Mouse (Mus musculus) Muller cell, postnatal 12 days (primary cell): ENCODE results near the gene Ikzf1.

Source experiments
- DNase-seq: peaks from one replicate; pipeline ENCODE4 v3.0.0-alpha.2; 2015; ENCODE audit errors: inconsistent ontology term

The Ikzf1 gene

DNA sequence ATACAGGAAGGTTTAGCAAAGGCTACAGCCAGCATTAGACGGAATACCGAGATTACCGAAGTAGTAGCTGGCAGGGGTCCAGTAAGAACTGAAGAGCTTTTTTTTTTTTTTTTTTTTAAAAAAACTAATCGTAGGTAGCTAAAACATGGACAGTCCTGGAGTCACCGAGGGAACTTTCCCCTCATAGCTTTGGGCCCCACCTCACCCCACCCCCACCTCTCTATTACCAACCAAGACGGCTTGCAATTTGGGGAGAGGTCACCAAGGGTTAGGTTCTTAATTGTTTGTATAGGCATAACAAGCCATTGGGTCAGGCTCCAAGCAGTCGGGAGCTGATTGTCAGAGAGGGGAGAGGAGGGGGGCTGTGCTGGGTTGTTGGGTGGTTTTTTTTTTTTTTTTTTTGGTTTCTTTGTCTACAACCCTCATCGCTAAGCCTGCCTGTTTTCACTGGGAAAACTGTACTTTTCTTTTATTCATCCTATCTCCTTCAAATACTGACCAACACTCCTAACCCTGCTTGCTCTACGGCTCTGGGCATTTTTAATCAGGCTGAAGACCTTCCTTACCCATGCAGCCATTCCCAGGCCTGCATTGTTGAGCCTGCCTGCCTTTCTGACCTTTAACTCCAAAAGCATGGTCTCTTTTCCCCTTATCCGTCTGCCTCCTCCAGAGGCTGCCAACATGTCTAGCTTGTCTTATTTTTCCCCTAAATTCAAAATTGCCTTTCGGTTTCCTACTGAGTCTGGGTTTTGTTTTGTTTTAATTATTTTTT is 124.8 kb downstream of the Ikzf1 start:
- DNase-seq = no peak

DNA sequence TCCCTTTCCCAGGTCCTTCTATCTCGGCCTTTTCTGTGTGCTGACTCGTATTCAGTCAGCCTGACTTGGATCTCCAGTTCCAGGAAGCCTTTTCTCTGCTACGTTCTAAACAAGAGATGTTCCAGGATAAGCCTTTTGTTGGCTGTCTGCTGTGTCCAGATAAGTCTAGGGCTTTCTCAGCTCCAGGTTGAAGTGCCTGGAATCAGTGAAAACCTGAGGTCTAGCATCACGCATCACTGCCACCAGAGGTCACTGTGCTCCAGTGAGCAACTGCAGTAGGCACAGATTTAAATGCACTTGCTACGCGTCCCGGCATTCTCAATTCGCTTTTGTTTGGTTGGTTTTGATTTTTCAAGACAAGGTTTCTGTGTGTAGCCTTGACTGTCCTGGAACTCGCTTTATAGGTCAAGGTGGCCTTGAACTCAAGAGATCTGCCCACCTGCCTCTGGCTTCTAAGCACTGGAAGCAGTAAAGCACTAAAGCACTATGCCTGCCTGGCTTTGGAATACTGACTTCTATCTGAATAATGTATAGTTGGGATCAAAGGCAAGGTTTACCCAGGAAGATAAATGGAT is 127.2 kb downstream of the Ikzf1 start:
- DNase-seq = peak; percentile 40

GRCm38 (mm10) chr11:11815737-11816136 is 130.9 kb downstream of the Ikzf1 start:
- no peak for DNase-seq

DNA sequence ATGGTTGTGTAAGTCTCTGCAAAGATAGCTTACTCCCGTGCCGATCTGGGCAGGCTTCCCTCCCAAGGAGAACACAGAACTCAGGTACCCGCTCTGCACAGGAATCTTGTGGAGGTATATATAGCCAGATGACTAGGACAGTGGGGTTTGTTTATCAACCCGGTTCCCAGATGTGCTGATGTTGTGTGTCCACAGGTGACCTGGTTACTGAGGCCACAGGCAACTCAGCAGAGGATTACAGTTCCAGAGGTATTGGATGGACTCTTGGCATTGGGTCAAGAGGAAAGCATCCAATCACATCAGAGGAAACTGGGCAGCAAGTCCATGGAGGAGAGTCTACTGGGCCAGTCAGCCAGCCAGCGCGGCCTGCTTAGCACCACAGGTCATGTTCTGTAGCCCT is 134.0 kb downstream of the Ikzf1 start:
- no peak for DNase-seq

DNA sequence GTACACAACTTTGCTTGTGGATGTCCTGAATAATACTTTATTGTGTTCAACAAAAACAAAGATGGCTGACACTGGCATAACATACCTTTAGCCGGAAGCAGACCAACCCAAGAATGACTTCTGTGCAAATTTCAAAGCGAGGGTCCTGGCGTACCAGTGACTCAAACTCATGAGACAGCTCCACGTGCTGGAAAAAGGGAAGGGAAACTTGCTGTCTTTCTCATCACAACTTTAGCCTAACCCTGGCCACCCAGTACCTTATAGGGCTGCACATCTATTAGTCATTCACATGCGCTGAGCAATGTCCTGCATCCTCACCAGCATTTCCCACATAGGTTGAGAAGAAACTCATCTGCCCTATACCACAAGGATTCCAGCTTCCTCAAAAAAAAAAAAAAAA is 134.4 kb downstream of the Ikzf1 start:
- no peak for DNase-seq

DNA sequence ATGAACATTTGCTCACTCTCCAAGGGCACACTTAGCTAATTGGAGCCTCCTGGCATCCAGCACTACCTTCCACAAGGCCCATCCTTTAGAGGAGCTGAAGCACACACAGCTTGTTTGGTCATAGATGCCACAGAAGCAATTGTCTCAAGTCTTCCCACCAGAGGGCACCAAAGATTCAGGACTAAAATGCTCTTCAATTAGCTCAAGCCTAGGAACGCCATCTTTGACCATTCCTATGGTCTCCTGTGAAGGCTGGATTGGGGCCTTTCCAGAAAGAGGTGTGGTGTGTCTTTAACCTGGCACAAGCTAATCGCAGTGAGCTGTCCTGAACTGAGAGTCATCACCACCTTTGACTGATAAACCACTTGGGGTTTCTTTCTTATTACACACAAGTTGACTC is 135.4 kb downstream of the Ikzf1 start:
- peak; percentile 83 for DNase-seq

GRCm38 (mm10) chr11:11820737-11821136 is 135.9 kb downstream of the Ikzf1 start:
- DNase-seq = peak; percentile 58

DNA sequence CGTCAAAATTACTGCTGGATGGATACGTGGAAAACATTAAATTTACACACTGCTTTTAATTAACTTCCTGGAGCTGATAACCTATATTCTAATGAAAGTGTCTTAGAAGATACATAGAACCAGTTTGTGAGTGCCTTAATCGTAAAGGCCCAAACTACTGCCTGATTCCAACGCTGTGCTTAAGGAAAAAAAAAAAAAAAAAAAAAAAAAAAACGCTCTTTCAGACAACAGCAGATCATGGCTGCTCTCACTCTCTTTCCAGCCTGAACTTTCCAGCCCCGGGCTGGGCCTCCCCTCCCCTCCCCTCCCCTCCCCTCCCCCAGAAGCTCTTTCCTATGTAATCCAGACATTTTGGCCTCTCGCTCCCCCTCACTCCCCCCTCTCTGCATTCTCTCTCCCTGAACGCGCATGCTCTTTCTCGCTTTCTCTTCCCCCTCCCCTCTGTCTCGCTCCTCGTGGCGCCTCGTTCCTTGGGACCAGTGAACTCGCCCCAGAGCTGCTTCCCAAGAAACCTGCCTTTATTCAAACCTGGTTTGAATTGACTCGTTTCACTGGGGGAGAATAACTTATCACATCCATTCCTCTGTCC is 136.7 kb downstream of the Ikzf1 start:
- no peak for DNase-seq
